In the genomic region with DNA sequence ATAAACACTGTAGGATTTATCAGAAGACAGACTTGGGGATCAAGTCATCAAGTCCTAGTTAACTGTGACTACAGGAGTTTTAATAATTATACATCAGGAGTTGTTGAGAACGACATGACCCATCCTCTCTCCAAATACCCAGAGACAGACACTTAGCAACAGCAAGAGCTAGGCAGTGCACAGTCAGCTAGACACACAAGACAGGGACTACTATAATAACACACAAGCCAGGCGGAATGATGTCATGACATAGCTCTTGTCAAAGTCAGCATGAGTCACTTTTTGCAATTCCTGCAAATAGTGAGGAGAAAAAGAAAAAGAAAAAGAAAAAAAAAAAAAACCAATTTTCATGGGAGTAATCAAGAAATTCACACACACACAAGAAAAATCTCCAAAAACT, we compare ENCODE assay signal across 14 mouse cellular contexts.
"Had no signal": no experiment of that assay in that cellular context is flagged by ENCODE, and none has a peak within 500 bp of the region (broad histone marks: within the 10 kb centered on the region; RNA-seq: fewer than 3 reads in every experiment).

No protein-coding gene starts in this region.

- H3K27me3 ChIP-seq: limb, embryonic 12.5 days; liver, embryonic 13.5 days; lung, embryonic 15.5 days; megakaryocyte, embryonic 14.5 days; midbrain, embryonic 12.5 days had no signal

- H3K4me3 ChIP-seq: limb, embryonic 12.5 days; liver, embryonic 13.5 days; lung, embryonic 15.5 days; megakaryocyte, embryonic 14.5 days; midbrain, embryonic 12.5 days had no signal

- H3K4me2 ChIP-seq: limb, embryonic 12.5 days; liver, embryonic 13.5 days; lung, embryonic 15.5 days; midbrain, embryonic 12.5 days had no signal

- ATAC-seq: liver, postnatal 0 days had no signal

- H3K9me3 ChIP-seq: limb, embryonic 12.5 days; liver, embryonic 13.5 days; lung, embryonic 15.5 days; megakaryocyte, embryonic 14.5 days; midbrain, embryonic 12.5 days had no signal

- H3K9ac ChIP-seq: limb, embryonic 12.5 days; liver, embryonic 13.5 days; liver, postnatal 0 days; lung, embryonic 15.5 days; midbrain, embryonic 12.5 days had no signal

- H3K27ac ChIP-seq: kidney, postnatal 0 days; limb, embryonic 12.5 days; liver, embryonic 13.5 days; lung, embryonic 15.5 days; macrophage; midbrain, embryonic 12.5 days; stomach, postnatal 0 days had no signal

- H3K4me1 ChIP-seq: limb, embryonic 12.5 days; liver, embryonic 13.5 days; lung, embryonic 15.5 days; megakaryocyte, embryonic 14.5 days had no signal

- H3K36me3 ChIP-seq: limb, embryonic 12.5 days; liver, embryonic 13.5 days; lung, embryonic 15.5 days; midbrain, embryonic 12.5 days had no signal

- DNase-seq: kidney, postnatal 36 days; layer of hippocampus, adult 9-11 months; liver; liver, embryonic 13.5 days; liver, postnatal 0 days; lung, postnatal 14 days; thymus, postnatal 4 days had no signal
